Mouse (Mus musculus) C2C12 (cell line): ENCODE data around the gene Dars. TPM values are rescaled to one million over a fixed set of nuclear protein-coding genes. Genes with fewer than 3 reads are reported as not detected.
A peak's percentile ranks its signal among the peaks of the same experiment; 100 is the strongest.

ENCODE experiments used
- H3K27me3 ChIP-seq: one replicate; pipeline ENCODE4 v1.6.1; 2011; ENCODE audit not compliant: control insufficient read depth, insufficient read depth, insufficient read length
- H3K36me3 ChIP-seq: one replicate; pipeline ENCODE4 v1.6.1; 2011; ENCODE audit not compliant: control insufficient read depth, insufficient read depth
- H3K4me3 ChIP-seq: one replicate; pipeline ENCODE4 v1.5.1; 2011; ENCODE audit warnings: mild to moderate bottlenecking, control low read depth; ENCODE audit not compliant: poor library complexity, insufficient read depth, severe bottlenecking
- H3K79me2 ChIP-seq: one replicate; pipeline ENCODE4 v1.6.1; 2011; ENCODE audit not compliant: control insufficient read depth, insufficient read depth
- H3K79me3 ChIP-seq: one replicate; pipeline ENCODE4 v1.6.1; 2011; ENCODE audit warnings: low read depth, control low read depth
- H3ac ChIP-seq: one replicate; pipeline ENCODE3; 2011; ENCODE audit warnings: low read depth; ENCODE audit not compliant: control insufficient read depth, insufficient read length
- CEBPB ChIP-seq: IDR thresholded peaks from one replicate; pipeline ENCODE4 v1.6.1; 2011; ENCODE audit warnings: low read depth, mild to moderate bottlenecking, control low read depth, moderate library complexity
- CTCF ChIP-seq: IDR thresholded peaks from one replicate; pipeline ENCODE4 v1.5.1; 2011; ENCODE audit not compliant: control insufficient read depth, insufficient read depth, insufficient read length
- FOSL1 ChIP-seq: IDR thresholded peaks from one replicate; pipeline ENCODE4 v1.8.0; 2011; ENCODE audit warnings: mild to moderate bottlenecking, low read length; ENCODE audit not compliant: poor library complexity, insufficient read depth, severe bottlenecking
- MAX ChIP-seq: IDR thresholded peaks from one replicate; pipeline ENCODE4 v1.6.1; 2011; ENCODE audit warnings: mild to moderate bottlenecking, control low read depth
- MYOD1 ChIP-seq: IDR thresholded peaks from one replicate; pipeline ENCODE4 v1.6.1; 2011; ENCODE audit warnings: low read depth; ENCODE audit not compliant: control insufficient read depth, insufficient read length
- MYOG ChIP-seq: IDR thresholded peaks from one replicate; pipeline ENCODE4 v1.6.1; 2011; ENCODE audit not compliant: control insufficient read depth, insufficient read length; ENCODE audit errors: extremely low read depth
- USF1 ChIP-seq: IDR thresholded peaks from one replicate; pipeline ENCODE4 v1.6.1; 2011; ENCODE audit warnings: low read depth, mild to moderate bottlenecking, control low read depth, moderate library complexity
- long read RNA-seq, 2 experiments: library from polyadenylated mRNA; unstranded; transcript quantifications; one replicate each; pipeline ENCODE4 v2.0.0; 2019 to 2020
- polyA plus RNA-seq: library from polyadenylated mRNA; unstranded; fragments of >200 nt; fragmentation: generic; extraction: Trizol; gene quantifications from one replicate; pipeline ENCODE4 v1.2.1, GENCODE M21; 2012; ENCODE audit warnings: missing spikeins

The Dars gene
- 52.3 TPM for polyA plus RNA-seq
- long read RNA-seq, experiment 1, transcript Dars-201 (16 exons, 2,175 nt) = major isoform, 168 of 189 reads
- long read RNA-seq, experiment 1, partial matches to known transcripts = 11 of 189 reads
- long read RNA-seq, experiment 1, other reads (novel, unspliced or antisense) = 10 of 189 reads
- long read RNA-seq, experiment 2, transcript Dars-201 (16 exons, 2,175 nt) = major isoform, 1,093 of 1,099 reads
- long read RNA-seq, experiment 2, partial matches to known transcripts = 5 of 1,099 reads
- long read RNA-seq, experiment 2, other reads (novel, unspliced or antisense) = 1 of 1,099 reads

GRCm38 (mm10) chr1:128416584-128417532 is at the start of gene Dars:
TSS of gene Dars (minus strand) at chr1:128417368.
- peak; percentile 54 for TF ChIP-seq MAX
- TF ChIP-seq FOSL1 = no peak
- no peak for TF ChIP-seq MYOD1
- TF ChIP-seq USF1 = no peak
- no peak for TF ChIP-seq CTCF
- TF ChIP-seq CEBPB = no peak
- no peak for TF ChIP-seq MYOG
- no peaks in the 10 kb centered on the region for H3K27me3 ChIP-seq
- H3K79me2 ChIP-seq = peaks cover 45% of the 10 kb centered on the region
- H3K79me3 ChIP-seq = peaks cover 28% of the 10 kb centered on the region
- H3ac ChIP-seq = peak within 1 kb of the TSS; percentile 92
- H3K4me3 ChIP-seq = peak within 1 kb of the TSS; percentile 77
- peaks cover 18% of the 10 kb centered on the region for H3K36me3 ChIP-seq

- H3K79me2 ChIP-seq = no peaks in the 10 kb centered on the region
- TF ChIP-seq MYOD1 (no peak), USF1 (no peak), CEBPB (no peak), MYOG (no peak), FOSL1 (no peak), MAX (no peak), CTCF (no peak)
- no peaks in the 10 kb centered on the region for H3K27me3 ChIP-seq
- H3K79me3 ChIP-seq = no peaks in the 10 kb centered on the region
- no peak overlapping the region for H3ac ChIP-seq
- no peak overlapping the region for H3K4me3 ChIP-seq
- no peaks in the 10 kb centered on the region for H3K36me3 ChIP-seq
Observed at GRCm38 (mm10) chr1:128466828-128467227, 49.7 kb upstream of the Dars start.

- H3K27me3 ChIP-seq = no peaks in the 10 kb centered on the region
- no peak overlapping the region for H3ac ChIP-seq
- H3K79me2 ChIP-seq = no peaks in the 10 kb centered on the region
- no peaks in the 10 kb centered on the region for H3K36me3 ChIP-seq
- no peak overlapping the region for H3K4me3 ChIP-seq
- no peak for TF ChIP-seq USF1
- no peak for TF ChIP-seq CEBPB
- TF ChIP-seq MYOD1 = no peak
- TF ChIP-seq MAX = no peak
- TF ChIP-seq CTCF = no peak
- no peak for TF ChIP-seq FOSL1
- no peak for TF ChIP-seq MYOG
- H3K79me3 ChIP-seq = no peaks in the 10 kb centered on the region
Observed at GRCm38 (mm10) chr1:128463478-128463877, 46.3 kb upstream of the Dars start.

GRCm38 (mm10) chr1:128462389-128462788 is 45.2 kb upstream of the Dars start:
- no peak overlapping the region for H3K4me3 ChIP-seq
- no peak overlapping the region for H3ac ChIP-seq
- no peaks in the 10 kb centered on the region for H3K79me3 ChIP-seq
- no peaks in the 10 kb centered on the region for H3K27me3 ChIP-seq
- no peak for TF ChIP-seq CEBPB
- TF ChIP-seq MYOD1 = no peak
- TF ChIP-seq MAX = no peak
- TF ChIP-seq CTCF = no peak
- TF ChIP-seq USF1 = no peak
- TF ChIP-seq FOSL1 = no peak
- no peak for TF ChIP-seq MYOG
- no peaks in the 10 kb centered on the region for H3K79me2 ChIP-seq
- no peaks in the 10 kb centered on the region for H3K36me3 ChIP-seq

GRCm38 (mm10) chr1:128460780-128461179 is 43.6 kb upstream of the Dars start:
- no peak for TF ChIP-seq FOSL1
- TF ChIP-seq CTCF = no peak
- no peak for TF ChIP-seq MYOG
- TF ChIP-seq USF1 = no peak
- TF ChIP-seq CEBPB = no peak
- no peak for TF ChIP-seq MAX
- no peak for TF ChIP-seq MYOD1
- Histone ChIP-seq H3K27me3 (no peaks in the 10 kb centered on the region), H3K79me3 (no peaks in the 10 kb centered on the region), H3ac (no peak overlapping the region), H3K36me3 (no peaks in the 10 kb centered on the region), H3K79me2 (no peaks in the 10 kb centered on the region), H3K4me3 (no peak overlapping the region)
